Mouse (Mus musculus) layer of hippocampus, adult 2 months (tissue): ENCODE results near the gene Slc35g3. TPM values are rescaled to one million over a fixed set of nuclear protein-coding genes. Genes with fewer than 3 reads are reported as not detected.

Experiments used
- DNase-seq, 2 experiments: peaks; one replicate each; pipeline ENCODE4 v3.0.0; 2022; ENCODE audit warnings: low spot score in 2 of 2
- H3K27ac ChIP-seq: fragments of 200-600 bp; 2 replicates; pipeline ENCODE4 v1.8.1; 2022
- H3K4me3 ChIP-seq: fragments of 200-600 bp; 2 replicates; pipeline ENCODE4 v1.8.1; 2022; ENCODE audit warnings: mild to moderate bottlenecking
- CTCF ChIP-seq: fragments of 200-600 bp; conservative IDR thresholded peaks from 2 replicates; pipeline ENCODE4 v1.8.1; 2022; ENCODE audit warnings: antibody characterized with exemption, mild to moderate bottlenecking, moderate library complexity
- total RNA-seq, 2 experiments: library from RNA; stranded (reverse); gene quantifications; 2 replicates each; pipeline ENCODE4 v1.2.3; 2021

Slc35g3 gene
- total RNA-seq, 2 experiments from 2014 or later: not detected

- Histone ChIP-seq H3K4me3 (peak overlapping the region; percentile 63; the same call in 1 of the 2 replicates), H3K27ac (peak overlapping the region; percentile 82; the same call in 1 of the 2 replicates)
- TF ChIP-seq CTCF: peak; percentile 13; the same call in 1 of the 2 replicates
- no peak for DNase-seq
These were observed 37.8 kb upstream of the Slc35g3 start for GRCm38 (mm10) chr11:69799394-69800137.

GRCm38 (mm10) chr11:69797924-69798323, 36.2 kb upstream of the Slc35g3 start:
- TF ChIP-seq CTCF: no peak
- H3K4me3 ChIP-seq: no peak overlapping the region
- no peak overlapping the region for H3K27ac ChIP-seq
- DNase-seq: no peak

- peak overlapping the region; percentile 63 for H3K4me3 ChIP-seq
- TF ChIP-seq CTCF: no peak
- no peak for DNase-seq
- peak overlapping the region; percentile 77; the same call in 1 of the 2 replicates for H3K27ac ChIP-seq
These were observed 34.2 kb upstream of the Slc35g3 start for GRCm38 (mm10) chr11:69795983-69796435.

GRCm38 (mm10) chr11:69795168-69795982, 33.6 kb upstream of the Slc35g3 start, which contains the start of gene Chrnb1:
TSS of gene Chrnb1 (minus strand) at chr11:69795943.
- Histone ChIP-seq H3K27ac (peak within 1 kb of the TSS; percentile 77), H3K4me3 (peak within 1 kb of the TSS; percentile 63)
- TF ChIP-seq CTCF: peak; percentile 44
- DNase-seq: peak; percentile 84 to 95

GRCm38 (mm10) chr11:69793429-69793828, 31.7 kb upstream of the Slc35g3 start:
- TF ChIP-seq CTCF: no peak
- no peak for DNase-seq
- no peak overlapping the region for H3K27ac ChIP-seq
- no peak overlapping the region for H3K4me3 ChIP-seq

GRCm38 (mm10) chr11:69791420-69791819, 29.7 kb upstream of the Slc35g3 start:
- no peak for TF ChIP-seq CTCF
- no peak overlapping the region for H3K4me3 ChIP-seq
- no peak overlapping the region for H3K27ac ChIP-seq
- DNase-seq: no peak

GRCm38 (mm10) chr11:69789431-69789830, 27.7 kb upstream of the Slc35g3 start:
- no peak overlapping the region for H3K4me3 ChIP-seq
- no peak for DNase-seq
- TF ChIP-seq CTCF: no peak
- no peak overlapping the region for H3K27ac ChIP-seq

- no peak for TF ChIP-seq CTCF
These were observed 25.5 kb upstream of the Slc35g3 start for GRCm38 (mm10) chr11:69787306-69787705.

GRCm38 (mm10) chr11:69784793-69785272, 23.1 kb upstream of the Slc35g3 start:
- DNase-seq: no peak
- Histone ChIP-seq H3K4me3 (peak overlapping the region; percentile 10; the same call in 1 of the 2 replicates), H3K27ac (no peak overlapping the region)
- no peak for TF ChIP-seq CTCF

More at GRCm38 (mm10) chr11:69787306-69787705, 25.5 kb upstream of the Slc35g3 start:
- H3K4me3 ChIP-seq: no peak overlapping the region
- DNase-seq: no peak
- no peak overlapping the region for H3K27ac ChIP-seq

- DNase-seq: no peak
- Histone ChIP-seq H3K27ac (no peak overlapping the region), H3K4me3 (no peak overlapping the region)
- TF ChIP-seq CTCF: no peak
These were observed 20.1 kb upstream of the Slc35g3 start for GRCm38 (mm10) chr11:69781828-69782227.

- Histone ChIP-seq H3K4me3 (no peak overlapping the region), H3K27ac (no peak overlapping the region)
- DNase-seq: no peak
- TF ChIP-seq CTCF: no peak
These were observed 17.2 kb upstream of the Slc35g3 start for GRCm38 (mm10) chr11:69778985-69779384.

GRCm38 (mm10) chr11:69778258-69778982, 16.7 kb upstream of the Slc35g3 start:
- no peak for DNase-seq
- H3K4me3 ChIP-seq: no peak overlapping the region
- no peak overlapping the region for H3K27ac ChIP-seq
- TF ChIP-seq CTCF: no peak
